9 mouse cellular contexts compared by ENCODE assay signal in the genomic region with DNA sequence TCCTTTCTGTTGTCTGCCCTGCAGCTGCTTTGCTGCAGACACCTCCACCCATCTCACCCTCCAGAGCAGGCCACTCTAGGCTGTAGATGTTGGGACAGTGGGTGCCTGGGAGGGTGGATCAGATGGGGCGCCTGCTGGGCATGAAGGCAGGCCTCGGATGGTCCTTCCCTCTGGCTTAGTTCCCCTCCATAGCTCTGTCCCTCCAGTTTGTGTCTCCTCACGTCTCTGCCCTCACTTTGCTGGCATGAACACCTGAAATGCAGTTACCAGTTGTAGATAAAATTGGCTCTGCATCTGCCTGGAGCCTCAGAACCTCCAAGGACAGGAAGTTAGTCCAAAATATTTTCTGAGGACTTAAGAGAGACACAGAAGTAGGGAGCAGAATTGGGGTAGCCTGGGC. TPM values are rescaled to one million over a fixed set of nuclear protein-coding genes. Genes with fewer than 3 reads are reported as not detected.
DNase-seq lines count a peak whose midpoint lies in the region; ATAC-seq and TF ChIP-seq lines count a peak whose summit lies in the region.
"Had no signal": no experiment of that assay in that cellular context is flagged by ENCODE, and none has a peak within 500 bp of the region (broad histone marks: within the 10 kb centered on the region; RNA-seq: fewer than 3 reads in every experiment).

No protein-coding gene starts in this region.

- TF ChIP-seq POLR2A in MEL (IDR thresholded peaks at IDR 0.05; ENCODE audit: control insufficient read depth in 1 of 2, insufficient read depth in 1 of 2, low read depth in 1 of 2, low read length in 2 of 2, poor library complexity in 1 of 2), result no peak

- no peaks in the 10 kb centered on the region; the same call in 1 of the 2 replicates for H3K79me2 ChIP-seq in MEL (ENCODE audit: control insufficient read depth, insufficient read depth, low read length, poor library complexity)

- H3K27me3 ChIP-seq in kidney, embryonic 15.5 days, result no peaks in the 10 kb centered on the region
- H3K27me3 ChIP-seq in MEL (ENCODE audit: control insufficient read depth in 1 of 2, insufficient read depth in 2 of 2, low read length in 2 of 2), result no peaks in the 10 kb centered on the region
- no peaks in the 10 kb centered on the region for H3K27me3 ChIP-seq in hindbrain, embryonic 11.5 days (ENCODE audit: control insufficient read depth, insufficient read depth, low read length)
- peaks cover 4% of the 10 kb centered on the region for H3K27me3 ChIP-seq in liver, embryonic 16.5 days (ENCODE audit: control insufficient read depth, insufficient read depth, low read depth, low read length)

- TF ChIP-seq EP300 in MEL (IDR thresholded peaks at IDR 0.05; ENCODE audit: low read depth in 1 of 2, low read length in 2 of 2), result no peak

- H3K9ac ChIP-seq in kidney, embryonic 15.5 days, result peak overlapping the region; percentile 76; the same call in 1 of the 2 replicates
- H3K9ac ChIP-seq in MEL (ENCODE audit: control insufficient read depth, low read depth, low read length, poor library complexity, severe bottlenecking), result no peak overlapping the region
- H3K9ac ChIP-seq in hindbrain, embryonic 11.5 days (ENCODE audit: low read depth, low read length), result no peak overlapping the region
- no peak overlapping the region for H3K9ac ChIP-seq in liver, embryonic 16.5 days (ENCODE audit: low read depth, low read length)

- TF ChIP-seq RAD21 in MEL (IDR thresholded peaks at IDR 0.05; ENCODE audit: low read depth, low read length), result no peak

- H3K4me1 ChIP-seq in kidney, embryonic 15.5 days, result peaks cover 63% of the 10 kb centered on the region
- H3K4me1 ChIP-seq in MEL (ENCODE audit: control insufficient read depth in 1 of 2, insufficient read depth in 2 of 2, low read length in 2 of 2), result peaks cover 4 to 7% of the 10 kb centered on the region in 2 experiments; a peak in 3 of 4 replicates
- no peaks in the 10 kb centered on the region for H3K4me1 ChIP-seq in hindbrain, embryonic 11.5 days (replicated peaks; ENCODE audit: control insufficient read depth, insufficient read depth, low read length)
- peaks cover 17% of the 10 kb centered on the region for H3K4me1 ChIP-seq in liver, embryonic 16.5 days (ENCODE audit: control insufficient read depth, low read depth, low read length)

- intact Hi-C loops in left cerebral cortex, postnatal 10 days (cut with DNase I), result no loop called here

- H3K4me3 ChIP-seq in kidney, embryonic 15.5 days (replicated peaks), result peak overlapping the region; percentile 68
- no peak overlapping the region for H3K4me3 ChIP-seq in MEL (ENCODE audit: control insufficient read depth in 1 of 2, insufficient read depth in 1 of 2, low read depth in 2 of 2, low read length in 2 of 2)
- 0 out of 2 replicates have a peak overlapping the region, but pooled peaks have one; percentile 12 for H3K4me3 ChIP-seq in hindbrain, embryonic 11.5 days (ENCODE audit: low read depth, low read length)
- no peak overlapping the region for H3K4me3 ChIP-seq in liver, embryonic 16.5 days (ENCODE audit: low read depth, low read length)

- peaks cover 55% of the 10 kb centered on the region for H3K36me3 ChIP-seq in kidney, embryonic 15.5 days
- no peaks in the 10 kb centered on the region for H3K36me3 ChIP-seq in MEL (ENCODE audit: control insufficient read depth in 1 of 2, insufficient read depth in 2 of 2, low read length in 2 of 2)
- H3K36me3 ChIP-seq in hindbrain, embryonic 11.5 days (ENCODE audit: control insufficient read depth, insufficient read depth, low read length), result no peaks in the 10 kb centered on the region
- peaks cover 3% of the 10 kb centered on the region; the same call in 1 of the 2 replicates for H3K36me3 ChIP-seq in liver, embryonic 16.5 days (ENCODE audit: control insufficient read depth, insufficient read depth)

- H3K9me3 ChIP-seq in kidney, embryonic 15.5 days (replicated peaks), result no peaks in the 10 kb centered on the region
- no peaks in the 10 kb centered on the region for H3K9me3 ChIP-seq in MEL (replicated peaks; ENCODE audit: insufficient read depth, low read length)
- H3K9me3 ChIP-seq in hindbrain, embryonic 11.5 days (ENCODE audit: control insufficient read depth, low read length), result no peaks in the 10 kb centered on the region
- H3K9me3 ChIP-seq in liver, embryonic 16.5 days (replicated peaks; ENCODE audit: control insufficient read depth, low read length), result no peaks in the 10 kb centered on the region

- peak overlapping the region; percentile 64 for H3K4me2 ChIP-seq in kidney, embryonic 15.5 days
- no peak overlapping the region for H3K4me2 ChIP-seq in hindbrain, embryonic 11.5 days (replicated peaks; ENCODE audit: low read depth, low read length)
- peak overlapping the region; percentile 89; the same call in 1 of the 2 replicates for H3K4me2 ChIP-seq in liver, embryonic 16.5 days (ENCODE audit: low read depth, low read length)

- 62% methylated on average over 3 of the region's 3 CpGs for WGBS in kidney, embryonic 15.5 days
- WGBS in hindbrain, embryonic 11.5 days, result 66% methylated on average over 3 of the region's 3 CpGs
- WGBS in liver, embryonic 16.5 days (ENCODE audit: insufficient replicate concordance), result 44% methylated on average over 3 of the region's 3 CpGs

- no peak for TF ChIP-seq CTCF in MEL (IDR thresholded peaks at IDR 0.05 in 2 of 3, conservative IDR thresholded peaks at IDR 0.05 in 1 of 3; ENCODE audit: control insufficient read depth in 1 of 3, insufficient read depth in 1 of 3, low read depth in 2 of 3, low read length in 3 of 3, poor library complexity in 1 of 3, severe bottlenecking in 1 of 3)

- DNase-seq in kidney, postnatal 4 days, result no peak
- DNase-seq in MEL (ENCODE audit: low read depth, low spot score), result peak; percentile 49
- no peak for DNase-seq in hindbrain, embryonic 11.5 days (ENCODE audit: low spot score)
- DNase-seq in left cerebral cortex, postnatal 10 days (ENCODE audit: extremely low spot score in 1 of 2, low spot score in 2 of 2), result no peak
- DNase-seq in left cerebral cortex, adult 11 months (ENCODE audit: low spot score), result no peak
- DNase-seq in thymus, postnatal 10 days (ENCODE audit: low spot score in 2 of 2), result no peak

- peak overlapping the region; percentile 96 for H3K27ac ChIP-seq in kidney, embryonic 15.5 days
- H3K27ac ChIP-seq in MEL (ENCODE audit: control insufficient read depth, low read depth, low read length), result no peak overlapping the region
- no peak overlapping the region for H3K27ac ChIP-seq in hindbrain, embryonic 11.5 days (ENCODE audit: low read depth, low read length)
- no peak overlapping the region for H3K27ac ChIP-seq in liver, embryonic 16.5 days (ENCODE audit: low read length)

- ATAC-seq in kidney, embryonic 15.5 days (replicated peaks; ENCODE audit: low FRiP score), result no peak
- ATAC-seq in hindbrain, embryonic 11.5 days (ENCODE audit: low FRiP score), result no peak
- ATAC-seq in liver, embryonic 16.5 days (ENCODE audit: low read depth), result no peak

TF ChIP-seq in MEL, 35 proteins besides CTCF, POLR2A, EP300 and RAD21:
- TF ChIP-seq MXI1 (IDR thresholded peaks at IDR 0.05; ENCODE audit: low read depth, low read length) (no peak), USF2 (IDR thresholded peaks at IDR 0.05; ENCODE audit: borderline replicate concordance in 1 of 2, insufficient read depth in 1 of 2, low read depth in 1 of 2, low read length in 2 of 2) (no peak), UBTF (IDR thresholded peaks at IDR 0.05; ENCODE audit: borderline replicate concordance, insufficient read depth, low read depth, low read length) (no peak)

RNA-seq across cellular contexts. Expression of gene Kank2, which starts 1.6 kb away (rescaled TPM):
- 18.7 and 23.2 TPM in 2 replicates for polyA plus RNA-seq in kidney, embryonic 15.5 days (2015; fragmentation: Nextera tagmentation; extraction: Ambion mirVana)
- total RNA-seq in MEL (2012; rRNA removed), result 5.9 and 7.6 TPM in 2 replicates
- 10 to 100 TPM in 1 of 2 experiments, not detected in 1; 16.3 TPM for polyA plus RNA-seq in MEL (2012; ENCODE audit: insufficient read depth in 1 of 2, insufficient read length in 2 of 2, low read depth in 1 of 2, low replicate concordance in 2 of 2, missing spikeins in 1 of 2)
- polyA plus RNA-seq in hindbrain, embryonic 11.5 days (2014; fragmentation: Nextera tagmentation; extraction: Ambion mirVana), result 4.1 and 4.7 TPM in 2 replicates
- polyA plus RNA-seq in liver, embryonic 16.5 days (2015; fragmentation: Nextera tagmentation; extraction: Ambion mirVana), result 3.8 and 5.0 TPM in 2 replicates
- total RNA-seq in left cerebral cortex, postnatal 10 days (2021), result 1 to 10 TPM; 6.7 to 7.7 TPM

RNA-seq across cellular contexts. Expression of gene Spc24, which starts 36.8 kb away (rescaled TPM):
- 126 and 135 TPM in 2 replicates for polyA plus RNA-seq in kidney, embryonic 15.5 days (2015; fragmentation: Nextera tagmentation; extraction: Ambion mirVana)
- total RNA-seq in MEL (2012; rRNA removed), result 304 and 305 TPM in 2 replicates
- 100 to 1,000 TPM in 1 of 2 experiments, not detected in 1; 377 TPM for polyA plus RNA-seq in MEL (2012; ENCODE audit: insufficient read depth in 1 of 2, insufficient read length in 2 of 2, low read depth in 1 of 2, low replicate concordance in 2 of 2, missing spikeins in 1 of 2)
- polyA plus RNA-seq in hindbrain, embryonic 11.5 days (2014; fragmentation: Nextera tagmentation; extraction: Ambion mirVana), result 94.3 and 101 TPM in 2 replicates
- 68.0 and 75.7 TPM in 2 replicates for polyA plus RNA-seq in liver, embryonic 16.5 days (2015; fragmentation: Nextera tagmentation; extraction: Ambion mirVana)
- total RNA-seq in left cerebral cortex, postnatal 10 days (2021), result 1 to 10 TPM; 2.9 to 3.5 TPM

RNA-seq across cellular contexts. Expression of gene Angptl8, which starts 38.4 kb away (rescaled TPM):
- polyA plus RNA-seq in kidney, embryonic 15.5 days (2015; fragmentation: Nextera tagmentation; extraction: Ambion mirVana), result 4.3 and 4.9 TPM in 2 replicates
- total RNA-seq in MEL (2012; rRNA removed), result not detected in 2 replicates
- under 1 TPM in 1 of 2 experiments, not detected in 1; 0.25 TPM for polyA plus RNA-seq in MEL (2012; ENCODE audit: insufficient read depth in 1 of 2, insufficient read length in 2 of 2, low read depth in 1 of 2, low replicate concordance in 2 of 2, missing spikeins in 1 of 2)
- polyA plus RNA-seq in hindbrain, embryonic 11.5 days (2014; fragmentation: Nextera tagmentation; extraction: Ambion mirVana), result 0.74 TPM in 1 of 2 replicates, not detected in the other
- 51.1 and 55.7 TPM in 2 replicates for polyA plus RNA-seq in liver, embryonic 16.5 days (2015; fragmentation: Nextera tagmentation; extraction: Ambion mirVana)
- not detected for total RNA-seq in left cerebral cortex, postnatal 10 days (2021)
- total RNA-seq: ES-E14 had no signal

RNA-seq across cellular contexts. Expression of gene Dock6, which starts 55.5 kb away (rescaled TPM):
- polyA plus RNA-seq in kidney, embryonic 15.5 days (2015; fragmentation: Nextera tagmentation; extraction: Ambion mirVana), result 36.8 and 46.3 TPM in 2 replicates
- 3.3 and 5.0 TPM in 2 replicates for total RNA-seq in MEL (2012; rRNA removed)
- 10 to 100 TPM in 1 of 2 experiments, not detected in 1; 21.3 TPM for polyA plus RNA-seq in MEL (2012; ENCODE audit: insufficient read depth in 1 of 2, insufficient read length in 2 of 2, low read depth in 1 of 2, low replicate concordance in 2 of 2, missing spikeins in 1 of 2)
- 16.3 and 21.4 TPM in 2 replicates for polyA plus RNA-seq in hindbrain, embryonic 11.5 days (2014; fragmentation: Nextera tagmentation; extraction: Ambion mirVana)
- 5.0 and 5.3 TPM in 2 replicates for polyA plus RNA-seq in liver, embryonic 16.5 days (2015; fragmentation: Nextera tagmentation; extraction: Ambion mirVana)
- total RNA-seq in left cerebral cortex, postnatal 10 days (2021), result 10 to 100 TPM; 23.5 to 25.2 TPM

Comparison
In these comparisons a context has a peak if more than half of its experiments do, and no peak if none do; other contexts are left out.
1. H3K4me3 ChIP-seq: peak in kidney, embryonic 15.5 days (single experiment) and hindbrain, embryonic 11.5 days (single experiment); none in MEL (0 of 2) and liver, embryonic 16.5 days (single experiment).